Mouse (Mus musculus) embryonic facial prominence, embryonic 14.5 days (tissue): Measurements from ENCODE around the gene Cpeb1. TPM values are rescaled to one million over a fixed set of nuclear protein-coding genes. Genes with fewer than 3 reads are reported as not detected.
"Not testable (repeated sequence)": the region's sequence is repeated elsewhere in the genome, so short reads cannot be mapped to it uniquely, and the experiment has no call there.

Experiments used
- ATAC-seq: fragments of 200-750 bp; cut with Nextera tagmentation; 2 replicates; pipeline ENCODE4 v1.8.0; 2017; ENCODE audit warnings: low read depth, moderate number of reproducible peaks, moderate TSS enrichment
- DNase-seq: peaks from one replicate; pipeline ENCODE4 v3.0.0-alpha.2; 2015; ENCODE audit warnings: low spot score
- H3K27ac ChIP-seq: fragments of 300-500 bp; sonication (generic); replicated peaks from 2 replicates; pipeline ENCODE4 v1.5.1; 2014; ENCODE audit warnings: low read depth, mild to moderate bottlenecking, low read length, moderate library complexity
- H3K27me3 ChIP-seq: fragments of 300-500 bp; sonication (generic); replicated peaks from 2 replicates; pipeline ENCODE4 v1.6.1; 2014; ENCODE audit warnings: low read length; ENCODE audit not compliant: control insufficient read depth, insufficient read depth
- H3K36me3 ChIP-seq: fragments of 300-500 bp; sonication (generic); 2 replicates; pipeline ENCODE4 v1.6.1; 2014; ENCODE audit warnings: low read length, mixed read lengths; ENCODE audit not compliant: control insufficient read depth, insufficient read depth
- H3K4me1 ChIP-seq: fragments of 300-500 bp; sonication (generic); 2 replicates; pipeline ENCODE4 v1.6.1; 2014; ENCODE audit warnings: antibody characterized with exemption, low read length; ENCODE audit not compliant: control insufficient read depth, insufficient read depth
- H3K4me2 ChIP-seq: fragments of 300-500 bp; sonication (generic); 2 replicates; pipeline ENCODE4 v1.6.1; 2014; ENCODE audit warnings: low read depth, mild to moderate bottlenecking, low read length, moderate library complexity, mixed read lengths
- H3K4me3 ChIP-seq: fragments of 300-500 bp; sonication (generic); 2 replicates; pipeline ENCODE4 v1.5.1; 2014; ENCODE audit warnings: low read depth, mild to moderate bottlenecking, low read length
- H3K9ac ChIP-seq: fragments of 300-500 bp; sonication (generic); 2 replicates; pipeline ENCODE4 v1.6.1; 2014; ENCODE audit warnings: low read depth, mild to moderate bottlenecking, low read length, moderate library complexity, mixed read lengths
- H3K9me3 ChIP-seq: fragments of 300-500 bp; sonication (generic); 2 replicates; pipeline ENCODE4 v1.6.1; 2016; ENCODE audit warnings: low read length; ENCODE audit not compliant: control insufficient read depth
- WGBS: fragments of 180-500 bp; shearing (Covaris S2); extraction: QIAGEN DNeasy Blood & Tissue Kit; methylation state at CpG from one replicate; pipeline ENCODE4 v1.1.7; 2014; 5-methylcytosine and 5-hydroxymethylcytosine counted together
- polyA plus RNA-seq: library from polyadenylated mRNA; unstranded; fragments of >200 nt; fragmentation: Nextera tagmentation; extraction: Ambion mirVana; gene quantifications from 2 replicates; pipeline ENCODE4 v1.2.1, GENCODE M21; 2014

Gene Cpeb1
- polyA plus RNA-seq, 1 experiment from 2014 or later: 3.4 TPM

GRCm38 (mm10) chr7:81479531-81480090 is 24.3 kb upstream of the Cpeb1 start:
- Histone ChIP-seq H3K4me1 (peaks cover 5% of the 10 kb centered on the region; the same call in 1 of the 2 replicates), H3K4me2 (no peak overlapping the region), H3K27ac (no peak overlapping the region), H3K27me3 (peaks cover 16% of the 10 kb centered on the region), H3K9ac (no peak overlapping the region), H3K9me3 (no peaks in the 10 kb centered on the region), H3K4me3 (no peak overlapping the region), H3K36me3 (no peaks in the 10 kb centered on the region)
- 24% methylated on average over 3 of the region's 3 CpGs for WGBS
- DNase-seq (peak; percentile 12), ATAC-seq (no peak)

- H3K4me2 ChIP-seq, H3K4me3 ChIP-seq, H3K9ac ChIP-seq, H3K36me3 ChIP-seq, H3K9me3 ChIP-seq, DNase-seq, H3K27ac ChIP-seq, H3K4me1 ChIP-seq: not testable (repeated sequence)
- H3K27me3 ChIP-seq: peaks cover 16% of the 10 kb centered on the region
- ATAC-seq: 0 out of 2 replicates have a peak, but pooled peaks have one; percentile 21
Observed at GRCm38 (mm10) chr7:81478261-81478660, 23.0 kb upstream of the Cpeb1 start.

- DNase-seq (peak; percentile 29), ATAC-seq (no peak)
- WGBS: 7% methylated on average over 18 of the region's 24 CpGs
- peaks cover 5% of the 10 kb centered on the region; the same call in 1 of the 2 replicates for H3K4me1 ChIP-seq
- H3K27ac ChIP-seq: no peak overlapping the region
- peak overlapping the region; percentile 36 for H3K4me2 ChIP-seq
- no peak overlapping the region for H3K9ac ChIP-seq
- H3K36me3 ChIP-seq: no peaks in the 10 kb centered on the region
- no peaks in the 10 kb centered on the region for H3K9me3 ChIP-seq
- peaks cover 16% of the 10 kb centered on the region for H3K27me3 ChIP-seq
- H3K4me3 ChIP-seq: no peak overlapping the region
Observed at GRCm38 (mm10) chr7:81476833-81477232, 21.6 kb upstream of the Cpeb1 start.

GRCm38 (mm10) chr7:81475221-81475620 is 20.0 kb upstream of the Cpeb1 start:
- Histone ChIP-seq H3K4me3 (no peak overlapping the region), H3K27ac (no peak overlapping the region), H3K4me2 (no peak overlapping the region), H3K36me3 (no peaks in the 10 kb centered on the region), H3K9me3 (no peaks in the 10 kb centered on the region), H3K9ac (no peak overlapping the region), H3K4me1 (peaks cover 5% of the 10 kb centered on the region; the same call in 1 of the 2 replicates), H3K27me3 (peaks cover 16% of the 10 kb centered on the region)
- ATAC-seq (peak; percentile 26; the same call in 1 of the 2 replicates), DNase-seq (peak; percentile 18)
- 81% methylated on average over 3 of the region's 3 CpGs for WGBS

- Histone ChIP-seq H3K9ac (no peak overlapping the region), H3K9me3 (no peaks in the 10 kb centered on the region), H3K27me3 (0 out of 2 replicates have a peak, but pooled peaks cover 5% of the 10 kb centered on the region), H3K4me3 (no peak overlapping the region), H3K4me2 (no peak overlapping the region), H3K4me1 (no peaks in the 10 kb centered on the region), H3K36me3 (no peaks in the 10 kb centered on the region), H3K27ac (no peak overlapping the region)
- WGBS: 72% methylated on average over 9 of the region's 9 CpGs
- DNase-seq (no peak), ATAC-seq (no peak)
Observed at GRCm38 (mm10) chr7:81464906-81465450, 9.7 kb upstream of the Cpeb1 start.

GRCm38 (mm10) chr7:81464116-81464515 is 8.9 kb upstream of the Cpeb1 start:
- WGBS: 5% methylated on average over 4 of the region's 4 CpGs

GRCm38 (mm10) chr7:81462815-81463214 is 7.5 kb upstream of the Cpeb1 start:
- Histone ChIP-seq H3K27me3 (peaks cover 12% of the 10 kb centered on the region; the same call in 1 of the 2 replicates), H3K4me3 (no peak overlapping the region), H3K9me3 (no peaks in the 10 kb centered on the region), H3K4me1 (no peaks in the 10 kb centered on the region), H3K4me2 (no peak overlapping the region), H3K36me3 (no peaks in the 10 kb centered on the region), H3K27ac (no peak overlapping the region), H3K9ac (no peak overlapping the region)
- no peak for ATAC-seq
- DNase-seq: no peak
- WGBS: 73% methylated on average over 3 of the region's 3 CpGs

More at GRCm38 (mm10) chr7:81464116-81464515, 8.9 kb upstream of the Cpeb1 start:
- Histone ChIP-seq H3K27me3 (0 out of 2 replicates have a peak, but pooled peaks cover 5% of the 10 kb centered on the region), H3K36me3 (no peaks in the 10 kb centered on the region), H3K9ac (no peak overlapping the region), H3K4me3 (no peak overlapping the region), H3K9me3 (no peaks in the 10 kb centered on the region), H3K4me1 (no peaks in the 10 kb centered on the region), H3K4me2 (no peak overlapping the region), H3K27ac (no peak overlapping the region)
- DNase-seq: peak; percentile 80
- ATAC-seq: no peak

GRCm38 (mm10) chr7:81454331-81455039 is 780 bp downstream of the Cpeb1 start:
- no peak for DNase-seq
- Histone ChIP-seq H3K4me2 (peak overlapping the region; percentile 90), H3K4me1 (peaks cover 18% of the 10 kb centered on the region), H3K9me3 (no peaks in the 10 kb centered on the region), H3K9ac (peak overlapping the region; percentile 48), H3K4me3 (peak overlapping the region; percentile 53), H3K27ac (no peak overlapping the region), H3K36me3 (no peaks in the 10 kb centered on the region), H3K27me3 (peaks cover 83% of the 10 kb centered on the region)
- WGBS: 0% methylated on average over 8 of the region's 87 CpGs
- ATAC-seq: no peak
